In genomic region chr17:87445917-87446766, GRCm38 (mm10) we compare ENCODE assay signal across 8 mouse cellular contexts. TPM values are rescaled to one million over a fixed set of nuclear protein-coding genes. Genes with fewer than 3 reads are reported as not detected.
DNase-seq lines count a peak whose midpoint lies in the region; ATAC-seq lines count a peak whose summit lies in the region.

No protein-coding gene starts in this region.

- peak; percentile 90 for DNase-seq in CD4-positive, CD25-positive, alpha-beta regulatory T cell, adult 2 months (ENCODE audit: low read depth, low spot score)
- DNase-seq in adrenal gland, postnatal 14 days = peak; percentile 86
- DNase-seq in embryonic facial prominence, embryonic 14.5 days (ENCODE audit: low spot score) = peak; percentile 87
- DNase-seq in kidney, postnatal 10 days = peak; percentile 86
- DNase-seq in lung, adult 18-20 months = peak; percentile 53 to 63
- peak; percentile 71 to 74 for DNase-seq in thymus, adult 18-20 months

- peak overlapping the region; percentile 84 for H3K4me3 ChIP-seq in embryonic facial prominence, embryonic 14.5 days (ENCODE audit: low read depth, low read length)
- peak overlapping the region; percentile 94 for H3K4me3 ChIP-seq in heart, embryonic 13.5 days
- H3K4me3 ChIP-seq in neural tube, embryonic 14.5 days (ENCODE audit: low read depth, low read length) = peak overlapping the region; percentile 96

- peaks cover 30% of the 10 kb centered on the region for H3K4me1 ChIP-seq in embryonic facial prominence, embryonic 14.5 days (ENCODE audit: control insufficient read depth, insufficient read depth, low read length)
- H3K4me1 ChIP-seq in heart, embryonic 13.5 days = peaks cover 51% of the 10 kb centered on the region
- peaks cover 38% of the 10 kb centered on the region for H3K4me1 ChIP-seq in neural tube, embryonic 14.5 days (ENCODE audit: control insufficient read depth, insufficient read depth, low read length)

- 2% methylated on average over 23 of the region's 86 CpGs for WGBS in embryonic facial prominence, embryonic 14.5 days
- under 1% methylated on average over 29 of the region's 86 CpGs for WGBS in heart, embryonic 13.5 days
- WGBS in neural tube, embryonic 14.5 days = under 1% methylated on average over 66 of the region's 86 CpGs

- peak overlapping the region; percentile 85 for H3K4me2 ChIP-seq in embryonic facial prominence, embryonic 14.5 days (ENCODE audit: low read depth, low read length)
- H3K4me2 ChIP-seq in heart, embryonic 13.5 days = peak overlapping the region; percentile 86
- peak overlapping the region; percentile 91; the same call in 1 of the 2 replicates for H3K4me2 ChIP-seq in neural tube, embryonic 14.5 days (ENCODE audit: low read depth, low read length)

- H3K9me3 ChIP-seq in embryonic facial prominence, embryonic 14.5 days (ENCODE audit: control insufficient read depth, low read length) = no peaks in the 10 kb centered on the region
- no peaks in the 10 kb centered on the region for H3K9me3 ChIP-seq in heart, embryonic 13.5 days
- no peaks in the 10 kb centered on the region for H3K9me3 ChIP-seq in neural tube, embryonic 14.5 days (ENCODE audit: control insufficient read depth, low read length)

- H3K27ac ChIP-seq in embryonic facial prominence, embryonic 14.5 days (replicated peaks; ENCODE audit: low read depth, low read length) = peak overlapping the region; percentile 94
- peak overlapping the region; percentile 99 for H3K27ac ChIP-seq in heart, embryonic 13.5 days (replicated peaks)
- H3K27ac ChIP-seq in neural tube, embryonic 14.5 days (ENCODE audit: low read depth, low read length) = peak overlapping the region; percentile 99

- peaks cover 12% of the 10 kb centered on the region for H3K36me3 ChIP-seq in embryonic facial prominence, embryonic 14.5 days (ENCODE audit: control insufficient read depth, insufficient read depth, low read length)
- H3K36me3 ChIP-seq in heart, embryonic 13.5 days = peaks cover 18% of the 10 kb centered on the region
- no peaks in the 10 kb centered on the region; the same call in 1 of the 2 replicates for H3K36me3 ChIP-seq in neural tube, embryonic 14.5 days (ENCODE audit: control insufficient read depth, insufficient read depth, low read length)

- no peaks in the 10 kb centered on the region for H3K27me3 ChIP-seq in embryonic facial prominence, embryonic 14.5 days (replicated peaks; ENCODE audit: control insufficient read depth, insufficient read depth, low read length)
- H3K27me3 ChIP-seq in heart, embryonic 13.5 days (replicated peaks) = no peaks in the 10 kb centered on the region
- no peaks in the 10 kb centered on the region for H3K27me3 ChIP-seq in neural tube, embryonic 14.5 days (ENCODE audit: control insufficient read depth, insufficient read depth, low read length)

- ATAC-seq in embryonic facial prominence, embryonic 14.5 days (ENCODE audit: low read depth) = peak; percentile 72
- peak; percentile 61 for ATAC-seq in heart, embryonic 13.5 days (ENCODE audit: extremely low read depth, insufficient number of reproducible peaks, low FRiP score, low TSS enrichment)
- peak; percentile 67 for ATAC-seq in neural tube, embryonic 14.5 days (ENCODE audit: low read depth)

- H3K9ac ChIP-seq in embryonic facial prominence, embryonic 14.5 days (ENCODE audit: low read depth, low read length) = peak overlapping the region; percentile 90
- peak overlapping the region; percentile 100 for H3K9ac ChIP-seq in heart, embryonic 13.5 days
- peak overlapping the region; percentile 100 for H3K9ac ChIP-seq in neural tube, embryonic 14.5 days (replicated peaks; ENCODE audit: low read depth, low read length)

RNA-seq across cellular contexts. Expression of gene Calm2, which starts 0.6 kb away (rescaled TPM):
- 430 and 435 TPM in 2 replicates for total RNA-seq in adrenal gland, postnatal 14 days (2021)
- 1,001 and 1,028 TPM in 2 replicates for polyA plus RNA-seq in embryonic facial prominence, embryonic 14.5 days (2014; fragmentation: Nextera tagmentation; extraction: Ambion mirVana)
- 550 and 637 TPM in 2 replicates for polyA plus RNA-seq in heart, embryonic 13.5 days (2015; fragmentation: Nextera tagmentation; extraction: Ambion mirVana)
- 3,412 and 3,701 TPM in 2 replicates for polyA plus RNA-seq in neural tube, embryonic 14.5 days (2014; fragmentation: Nextera tagmentation; extraction: Ambion mirVana)

RNA-seq across cellular contexts. Expression of gene Stpg4, which starts 18.6 kb away (rescaled TPM):
- not detected in 2 replicates for total RNA-seq in adrenal gland, postnatal 14 days (2021)
- polyA plus RNA-seq in embryonic facial prominence, embryonic 14.5 days (2014; fragmentation: Nextera tagmentation; extraction: Ambion mirVana) = not detected in 2 replicates
- 0.27 TPM in 1 of 2 replicates, not detected in the other for polyA plus RNA-seq in heart, embryonic 13.5 days (2015; fragmentation: Nextera tagmentation; extraction: Ambion mirVana)
- not detected in 2 replicates for polyA plus RNA-seq in neural tube, embryonic 14.5 days (2014; fragmentation: Nextera tagmentation; extraction: Ambion mirVana)

Comparison
In these comparisons a context has a peak if more than half of its experiments do, and no peak if none do; other contexts are left out.
1. Peak in every context shown above with its lines: DNase-seq, ATAC-seq, H3K4me3 ChIP-seq and H3K27ac ChIP-seq.